Mouse (Mus musculus) neural tube, embryonic 12.5 days (tissue): ENCODE measurements around the gene Iars2. TPM values are rescaled to one million over a fixed set of nuclear protein-coding genes. Genes with fewer than 3 reads are reported as not detected.

Experiments used
- ATAC-seq: fragments of 200-750 bp; cut with Nextera tagmentation; 2 replicates; pipeline ENCODE4 v1.8.0; 2017; ENCODE audit warnings: low read depth, mild to moderate bottlenecking, moderate TSS enrichment, moderate library complexity; ENCODE audit not compliant: low FRiP score
- H3K27ac ChIP-seq: fragments of 300-500 bp; sonication (generic); 2 replicates; pipeline ENCODE4 v1.5.1; 2016
- H3K27me3 ChIP-seq: fragments of 300-500 bp; sonication (generic); replicated peaks from 2 replicates; pipeline ENCODE4 v1.6.1; 2016; ENCODE audit warnings: mild to moderate bottlenecking
- H3K36me3 ChIP-seq: fragments of 300-500 bp; sonication (generic); 2 replicates; pipeline ENCODE4 v1.6.1; 2016; ENCODE audit warnings: mild to moderate bottlenecking
- H3K4me1 ChIP-seq: fragments of 300-500 bp; sonication (generic); 2 replicates; pipeline ENCODE4 v1.6.1; 2016
- H3K4me2 ChIP-seq: fragments of 300-500 bp; sonication (generic); replicated peaks from 2 replicates; pipeline ENCODE4 v1.6.1; 2016; ENCODE audit warnings: mild to moderate bottlenecking
- H3K4me3 ChIP-seq: fragments of 300-500 bp; sonication (generic); 2 replicates; pipeline ENCODE4 v1.5.1; 2016
- H3K9ac ChIP-seq: fragments of 300-500 bp; sonication (generic); 2 replicates; pipeline ENCODE4 v1.6.1; 2016; ENCODE audit warnings: mild to moderate bottlenecking
- H3K9me3 ChIP-seq: fragments of 300-500 bp; sonication (generic); 2 replicates; pipeline ENCODE4 v1.6.1; 2016; ENCODE audit warnings: mild to moderate bottlenecking
- WGBS: fragments of 180-500 bp; shearing (Covaris S2); methylation state at CpG from one replicate; pipeline ENCODE4 v1.1.7; 2016; 5-methylcytosine and 5-hydroxymethylcytosine counted together
- polyA plus RNA-seq: library from polyadenylated mRNA; unstranded; fragments of >200 nt; fragmentation: Nextera tagmentation; extraction: Ambion mirVana; gene quantifications from 2 replicates; pipeline ENCODE4 v1.2.1, GENCODE M21; 2016

Gene Iars2
- 20.9 and 25.5 TPM in 2 replicates for polyA plus RNA-seq

DNA sequence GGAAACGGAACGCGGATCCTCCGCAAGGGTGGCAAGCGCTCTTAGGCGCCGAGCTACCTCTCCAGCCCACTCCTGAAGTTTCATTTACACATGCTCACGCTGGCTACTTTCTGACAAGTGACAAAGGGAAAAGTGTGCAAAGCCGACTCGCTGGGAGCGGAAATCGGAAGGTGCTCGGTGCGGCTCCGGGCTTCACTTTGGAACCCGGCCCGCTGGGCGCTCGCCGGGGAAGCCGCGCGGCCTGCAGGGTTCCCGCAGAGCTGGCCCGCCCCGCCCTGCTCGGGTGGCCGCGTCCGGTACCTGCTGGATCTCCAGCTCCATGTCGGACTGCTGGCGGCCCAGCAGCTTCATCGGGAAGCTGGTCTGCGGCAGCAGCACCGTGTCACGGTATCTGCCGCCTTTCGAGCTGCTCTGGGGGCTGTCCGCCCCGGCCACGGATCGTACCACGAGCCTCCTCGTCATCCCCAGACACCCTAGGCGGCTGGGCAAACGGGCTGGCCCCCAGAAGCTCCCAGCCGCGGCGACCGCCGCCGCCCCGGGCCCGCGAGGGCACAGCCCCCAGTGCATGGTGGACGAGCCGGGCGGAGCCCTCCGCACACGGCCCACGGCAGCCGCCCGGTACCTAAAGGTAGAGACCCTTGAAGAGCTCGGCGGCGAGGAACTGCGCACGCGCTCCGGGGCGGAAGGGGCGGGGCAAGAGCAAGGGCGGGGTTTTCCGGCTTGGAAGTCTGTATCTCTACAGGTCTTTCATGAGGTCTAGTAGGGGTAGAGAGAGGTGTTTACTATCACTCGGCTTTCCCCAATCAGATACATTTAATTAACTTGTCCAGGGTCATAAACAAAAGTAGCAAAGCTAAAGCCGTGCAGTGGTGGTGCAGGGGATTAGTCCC, at the start of gene Iars2:
Iars2 (minus strand) TSS at position 676 of the 890 bp plus-strand sequence.
- ATAC-seq: peak; percentile 87
- no peaks in the 10 kb centered on the region for H3K9me3 ChIP-seq
- WGBS: under 1% methylated on average over 76 of the region's 76 CpGs

DNA sequence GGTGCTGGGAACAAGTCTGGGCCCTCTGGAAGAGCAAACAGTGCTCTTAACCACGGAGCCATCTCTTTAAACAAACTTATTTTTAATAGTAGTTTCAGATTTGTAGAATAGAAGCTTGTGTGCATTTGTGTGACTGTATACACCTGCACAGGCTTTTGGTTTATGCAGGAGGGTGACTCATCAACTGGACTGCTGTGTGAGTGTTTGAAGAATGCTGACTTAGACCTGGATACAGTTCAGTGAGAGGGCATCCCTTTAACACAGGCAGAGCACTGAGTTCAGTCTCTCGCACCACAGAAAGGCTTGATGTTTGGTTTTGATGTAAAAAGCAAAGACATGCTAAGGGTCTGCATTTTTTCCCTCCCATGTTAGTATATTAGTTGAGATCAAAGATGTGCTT, 48.2 kb upstream of the Iars2 start:
- Histone ChIP-seq H3K27ac (no peak overlapping the region), H3K4me1 (no peaks in the 10 kb centered on the region), H3K4me2 (no peak overlapping the region), H3K27me3 (no peaks in the 10 kb centered on the region), H3K4me3 (no peak overlapping the region), H3K9me3 (no peaks in the 10 kb centered on the region), H3K36me3 (peaks cover 75% of the 10 kb centered on the region), H3K9ac (no peak overlapping the region)
- no peak for ATAC-seq
- WGBS: 94% methylated on average over 2 of the region's 2 CpGs

More for the DNA sequence above, at the start of gene Iars2:
- peaks cover 20% of the 10 kb centered on the region for H3K36me3 ChIP-seq
- peak within 1 kb of the TSS; percentile 76 for H3K4me2 ChIP-seq
- peaks cover 14% of the 10 kb centered on the region for H3K4me1 ChIP-seq
- peak within 1 kb of the TSS; percentile 87 for H3K9ac ChIP-seq
- peak within 1 kb of the TSS; percentile 75 for H3K27ac ChIP-seq
- H3K27me3 ChIP-seq: no peaks in the 10 kb centered on the region
- H3K4me3 ChIP-seq: peak within 1 kb of the TSS; percentile 89

DNA sequence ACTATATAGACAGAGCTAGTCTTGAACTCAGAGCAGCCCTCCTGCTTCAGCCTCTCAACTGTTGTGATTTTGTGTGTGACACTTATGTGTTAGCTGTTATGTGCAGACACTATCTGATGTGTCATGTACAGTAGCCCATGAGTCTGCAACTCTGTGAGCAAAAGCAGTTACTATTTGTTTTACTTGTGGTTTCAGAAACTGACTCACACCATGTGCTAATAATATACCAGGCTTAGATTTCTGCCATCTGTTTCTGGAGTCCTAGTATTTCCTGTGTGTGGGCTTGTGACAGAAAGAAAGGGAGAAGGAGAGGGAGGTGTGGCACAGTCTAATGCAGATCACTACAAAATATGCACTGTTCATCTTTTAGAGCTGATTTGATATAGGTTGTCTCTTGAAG, 47.2 kb upstream of the Iars2 start:
- H3K27me3 ChIP-seq: no peaks in the 10 kb centered on the region
- no peak for ATAC-seq
- H3K9me3 ChIP-seq: no peaks in the 10 kb centered on the region

DNA sequence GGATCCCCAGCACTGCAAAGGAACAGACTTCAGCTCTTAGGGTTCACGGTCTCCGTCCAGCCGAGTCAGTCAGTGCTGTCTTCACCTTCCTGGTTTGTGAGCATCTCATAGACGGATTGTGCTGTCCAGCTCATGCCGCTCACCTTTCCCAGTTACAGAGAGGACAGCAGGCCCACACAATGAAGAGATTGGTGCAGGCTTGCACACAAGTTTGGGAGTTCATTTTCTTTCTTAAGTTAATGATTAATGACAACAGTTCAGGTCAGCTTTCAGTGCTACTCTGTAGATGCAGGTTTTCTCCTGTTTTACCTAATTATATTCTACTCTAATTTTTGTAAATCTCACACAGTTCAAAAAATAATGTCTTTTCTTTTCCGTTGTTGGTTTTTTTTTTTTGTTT, 40.8 kb upstream of the Iars2 start:
- H3K27me3 ChIP-seq: no peaks in the 10 kb centered on the region
- H3K27ac ChIP-seq: no peak overlapping the region
- no peak overlapping the region for H3K9ac ChIP-seq
- peaks cover 44% of the 10 kb centered on the region for H3K36me3 ChIP-seq
- no peak for ATAC-seq
- no peak overlapping the region for H3K4me2 ChIP-seq
- WGBS: 97% methylated on average over 6 of the region's 6 CpGs
- no peak overlapping the region for H3K4me3 ChIP-seq
- no peaks in the 10 kb centered on the region for H3K9me3 ChIP-seq
- peaks cover 6% of the 10 kb centered on the region for H3K4me1 ChIP-seq

More for the DNA sequence above, 47.2 kb upstream of the Iars2 start:
- Histone ChIP-seq H3K4me1 (no peaks in the 10 kb centered on the region), H3K4me2 (no peak overlapping the region), H3K9ac (no peak overlapping the region), H3K27ac (no peak overlapping the region), H3K4me3 (no peak overlapping the region), H3K36me3 (peaks cover 77% of the 10 kb centered on the region)

DNA sequence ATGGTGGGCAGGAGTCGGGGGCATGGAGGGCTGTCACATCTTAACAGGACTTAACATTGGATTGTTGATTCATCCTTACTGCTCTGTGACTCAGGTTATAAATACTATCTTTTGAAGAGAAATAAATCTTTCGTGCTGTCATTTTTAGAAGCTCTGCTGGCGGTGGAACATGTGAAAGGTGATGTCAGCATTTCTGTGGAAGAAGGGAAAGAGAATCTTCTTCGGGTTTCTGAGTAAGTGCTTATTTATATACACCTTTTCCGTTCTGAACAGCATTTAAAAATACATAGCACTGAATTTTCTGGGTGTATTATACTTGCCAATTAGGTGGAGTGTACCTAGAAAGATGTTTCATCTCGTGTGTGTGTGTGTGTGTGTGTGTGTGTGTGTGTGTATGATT, 38.2 kb upstream of the Iars2 start:
- Histone ChIP-seq H3K4me1 (peaks cover 17% of the 10 kb centered on the region), H3K9ac (no peak overlapping the region), H3K27me3 (no peaks in the 10 kb centered on the region), H3K36me3 (peaks cover 30% of the 10 kb centered on the region), H3K4me2 (no peak overlapping the region), H3K4me3 (no peak overlapping the region), H3K27ac (no peak overlapping the region), H3K9me3 (no peaks in the 10 kb centered on the region)
- WGBS: 84% methylated on average over 6 of the region's 6 CpGs
- ATAC-seq: no peak

DNA sequence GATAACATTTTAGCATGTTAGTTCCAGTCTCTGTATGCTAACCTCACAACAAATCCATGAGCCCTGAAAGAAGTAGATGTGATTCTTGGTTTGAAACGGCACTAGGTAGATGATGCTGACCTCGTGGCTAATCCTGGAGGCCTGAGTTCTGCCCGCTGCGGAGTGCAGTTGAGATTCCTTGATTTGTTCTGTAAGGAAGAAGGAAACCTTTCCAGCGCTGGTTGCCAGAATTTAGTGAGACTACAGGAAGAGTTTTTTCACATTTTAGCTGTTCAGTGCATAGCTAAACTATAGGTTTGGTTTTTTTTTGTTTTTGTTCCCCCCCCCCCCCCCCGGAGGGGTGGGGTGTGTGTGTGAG, 35.0 kb upstream of the Iars2 start:
- peak overlapping the region; percentile 97 for H3K4me3 ChIP-seq
- H3K4me1 ChIP-seq: peaks cover 21% of the 10 kb centered on the region
- peak overlapping the region; percentile 79 for H3K4me2 ChIP-seq
- 50% methylated on average over 6 of the region's 6 CpGs for WGBS
- H3K27ac ChIP-seq: no peak overlapping the region
- no peaks in the 10 kb centered on the region for H3K9me3 ChIP-seq
- no peaks in the 10 kb centered on the region for H3K27me3 ChIP-seq
- peaks cover 8% of the 10 kb centered on the region; the same call in 1 of the 2 replicates for H3K36me3 ChIP-seq
- 0 out of 2 replicates have a peak overlapping the region, but pooled peaks have one; percentile 90 for H3K9ac ChIP-seq
- ATAC-seq: no peak

DNA sequence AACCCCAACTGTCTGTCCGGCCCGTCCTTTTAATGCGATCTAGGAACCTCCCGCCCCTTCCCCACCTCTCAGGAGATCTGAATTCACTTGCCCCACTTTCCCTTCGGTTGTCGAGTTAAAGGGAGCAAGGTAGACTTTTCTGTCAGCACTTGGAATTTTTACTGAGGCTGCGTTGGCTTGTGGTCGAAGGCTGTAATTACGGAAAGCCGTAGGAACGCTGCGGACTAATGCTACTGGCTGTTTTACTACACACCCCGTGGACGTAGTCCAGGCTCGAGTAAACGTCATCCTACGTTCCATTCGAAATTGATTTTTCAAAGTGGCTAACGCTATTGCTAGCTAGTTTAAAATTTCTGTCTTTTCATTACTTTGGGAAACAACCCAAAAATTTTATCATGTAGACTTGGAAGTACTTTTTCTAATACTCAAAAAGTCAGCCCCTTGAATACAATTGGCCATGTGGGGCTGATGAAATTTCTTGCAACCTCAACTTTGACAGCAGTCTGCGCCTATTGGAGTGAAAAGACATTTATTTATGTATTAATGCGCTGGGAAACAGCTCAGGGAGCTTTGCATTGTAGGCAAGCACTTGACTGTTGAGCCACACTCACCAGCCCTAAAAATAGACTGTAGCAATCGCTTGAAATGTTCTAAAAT, 34.5 kb upstream of the Iars2 start:
- Histone ChIP-seq H3K27me3 (no peaks in the 10 kb centered on the region), H3K9ac (peak overlapping the region; percentile 90), H3K4me2 (peak overlapping the region; percentile 79), H3K4me3 (peak overlapping the region; percentile 97), H3K4me1 (peaks cover 21% of the 10 kb centered on the region), H3K27ac (peak overlapping the region; percentile 82), H3K36me3 (peaks cover 12% of the 10 kb centered on the region; the same call in 1 of the 2 replicates), H3K9me3 (no peaks in the 10 kb centered on the region)
- WGBS: 6% methylated on average over 22 of the region's 22 CpGs
- ATAC-seq: peak; percentile 75

DNA sequence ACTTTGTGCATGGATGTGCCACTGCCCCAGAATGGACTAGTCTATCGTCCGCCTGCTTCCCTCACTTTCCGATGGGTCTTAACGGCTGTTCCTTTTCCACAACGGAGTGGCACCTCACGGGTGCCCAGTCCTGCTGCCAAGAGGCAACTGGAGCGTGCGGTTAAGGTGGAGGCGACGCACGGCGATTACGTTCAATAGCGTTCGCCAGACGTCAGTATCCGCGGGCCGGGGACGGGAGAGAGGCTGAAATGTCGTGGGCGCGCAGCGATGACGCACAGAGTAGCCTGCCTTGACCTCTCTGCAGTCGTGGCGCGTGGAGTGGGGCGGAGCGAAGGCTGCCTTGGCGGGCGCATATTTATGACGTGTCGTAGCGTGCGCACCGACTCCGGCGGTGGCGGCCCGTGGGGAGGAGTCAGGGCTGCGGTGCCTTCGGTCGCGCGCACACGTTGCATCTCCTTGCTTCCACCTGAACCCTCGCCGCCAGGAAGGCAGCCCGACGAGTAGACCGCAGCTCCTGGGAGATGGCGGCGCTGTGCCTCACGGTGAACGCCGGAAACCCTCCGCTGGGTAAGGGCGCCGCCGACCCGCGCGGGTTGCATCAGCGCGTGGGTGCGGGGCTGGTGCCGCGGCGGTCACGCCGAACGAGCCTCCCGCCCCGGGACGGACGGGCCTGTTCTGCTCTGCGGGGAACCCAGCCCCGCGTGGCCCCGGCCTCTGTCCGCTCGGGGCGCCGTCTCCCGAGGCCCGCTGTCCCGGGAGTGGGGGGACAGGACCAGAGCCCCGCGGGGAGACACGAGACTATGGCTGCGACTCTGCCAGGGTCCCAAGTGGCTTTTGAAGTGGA, 33.7 kb upstream of the Iars2 start, which contains the start of gene Eprs:
Eprs (plus strand) TSS at position 368 of the 844 bp plus-strand sequence.
- H3K27ac ChIP-seq: peak within 1 kb of the TSS; percentile 82
- H3K4me1 ChIP-seq: peaks cover 21% of the 10 kb centered on the region
- no peaks in the 10 kb centered on the region for H3K9me3 ChIP-seq
- H3K27me3 ChIP-seq: no peaks in the 10 kb centered on the region
- peak within 1 kb of the TSS; percentile 90 for H3K9ac ChIP-seq
- ATAC-seq: peak; percentile 95
- peak within 1 kb of the TSS; percentile 97 for H3K4me3 ChIP-seq
- H3K4me2 ChIP-seq: peak within 1 kb of the TSS; percentile 79
- WGBS: under 1% methylated on average over 92 of the region's 92 CpGs
- peaks cover 13% of the 10 kb centered on the region for H3K36me3 ChIP-seq

DNA sequence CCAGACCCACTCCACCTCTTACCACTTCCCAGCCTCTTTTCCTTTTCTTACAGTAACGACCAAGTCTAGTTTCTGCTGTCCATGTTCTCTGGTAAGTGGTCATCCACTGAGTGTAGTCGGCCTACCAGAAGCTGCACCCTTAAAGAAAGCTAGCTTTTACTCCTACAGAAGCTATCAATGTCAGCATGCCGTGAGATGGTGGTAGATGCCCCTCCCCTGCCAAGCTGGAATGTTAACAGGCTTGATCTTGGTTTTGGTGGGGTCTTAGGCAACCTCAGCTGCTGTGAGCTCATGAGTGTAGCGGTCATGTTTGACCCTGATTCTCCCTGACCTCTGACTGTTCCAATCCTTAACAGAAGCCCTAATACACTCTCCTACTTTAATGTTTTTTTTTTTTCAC, 29.0 kb upstream of the Iars2 start:
- H3K4me3 ChIP-seq: no peak overlapping the region
- 89% methylated on average over 4 of the region's 4 CpGs for WGBS
- peaks cover 31% of the 10 kb centered on the region for H3K36me3 ChIP-seq
- H3K27ac ChIP-seq: no peak overlapping the region
- H3K4me1 ChIP-seq: peaks cover 4% of the 10 kb centered on the region; the same call in 1 of the 2 replicates
- no peaks in the 10 kb centered on the region for H3K27me3 ChIP-seq
- H3K4me2 ChIP-seq: no peak overlapping the region
- ATAC-seq: no peak
- no peak overlapping the region for H3K9ac ChIP-seq
- H3K9me3 ChIP-seq: no peaks in the 10 kb centered on the region

DNA sequence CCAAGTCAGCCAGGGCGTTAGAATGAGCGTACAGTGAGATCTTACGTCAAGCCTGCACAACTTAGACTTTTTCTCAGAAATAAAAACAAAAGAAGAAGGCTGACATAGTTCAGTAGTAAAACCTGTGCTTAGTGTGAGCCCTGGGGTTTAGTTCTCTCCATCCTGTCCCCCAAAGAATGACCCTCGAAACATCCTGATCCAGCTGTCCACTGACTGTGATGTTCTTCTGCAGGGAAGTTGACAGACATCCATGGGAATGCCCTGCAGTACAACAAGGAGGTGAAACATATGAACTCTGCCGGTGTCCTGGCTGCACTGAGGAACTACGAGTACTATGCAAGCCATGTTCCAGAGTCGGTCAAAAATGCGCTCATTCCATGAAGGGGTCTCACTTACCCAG, 27.1 kb upstream of the Iars2 start:
- no peak for ATAC-seq
- Histone ChIP-seq H3K4me1 (no peaks in the 10 kb centered on the region), H3K9ac (no peak overlapping the region), H3K36me3 (peaks cover 44% of the 10 kb centered on the region), H3K27me3 (no peaks in the 10 kb centered on the region), H3K4me2 (no peak overlapping the region), H3K9me3 (no peaks in the 10 kb centered on the region), H3K4me3 (no peak overlapping the region), H3K27ac (no peak overlapping the region)
- WGBS: 94% methylated on average over 8 of the region's 8 CpGs

DNA sequence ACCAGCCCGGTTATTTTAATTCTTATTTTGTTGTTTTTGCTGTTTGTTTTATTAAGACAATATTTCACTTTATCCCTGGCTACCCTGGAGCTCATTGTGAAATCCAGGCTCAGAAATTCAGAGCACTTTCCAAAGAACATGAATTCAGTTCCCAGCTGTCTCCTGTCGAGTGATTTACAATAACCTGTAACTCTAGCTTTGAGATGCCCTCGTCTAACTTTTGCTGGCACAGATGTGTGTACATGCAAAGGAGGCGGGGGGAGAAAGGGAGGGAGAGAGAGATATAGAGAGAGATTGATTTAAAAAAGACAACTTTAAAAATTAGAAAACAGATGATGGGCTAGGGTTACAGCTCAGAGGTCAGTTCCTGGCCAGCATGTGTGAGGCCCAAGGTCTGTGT, 25.5 kb upstream of the Iars2 start:
- Histone ChIP-seq H3K9me3 (no peaks in the 10 kb centered on the region), H3K27me3 (no peaks in the 10 kb centered on the region), H3K4me3 (no peak overlapping the region), H3K9ac (no peak overlapping the region), H3K27ac (no peak overlapping the region), H3K4me1 (no peaks in the 10 kb centered on the region), H3K4me2 (no peak overlapping the region), H3K36me3 (peaks cover 57% of the 10 kb centered on the region)
- 86% methylated on average over 4 of the region's 4 CpGs for WGBS
- ATAC-seq: no peak

DNA sequence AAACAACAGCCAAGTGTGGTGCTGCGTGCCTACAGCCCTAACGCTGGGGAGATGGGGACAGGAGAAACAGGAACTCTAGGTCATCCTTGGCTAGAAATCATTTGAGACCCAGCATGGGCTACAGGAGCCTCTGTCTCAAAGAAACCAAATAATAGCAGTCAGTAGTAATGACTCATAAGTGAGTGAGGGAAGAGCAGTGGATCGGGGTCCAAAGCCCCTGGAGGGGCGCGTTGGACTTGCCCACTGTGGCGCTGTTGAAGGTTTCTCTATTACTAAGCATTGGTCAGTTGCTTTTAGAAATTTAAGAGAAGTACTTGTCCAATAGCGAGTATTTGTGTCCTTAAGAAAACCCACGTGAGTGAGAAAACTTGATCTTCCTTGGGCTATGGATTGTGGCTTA, 24.2 kb upstream of the Iars2 start:
- ATAC-seq: no peak
- Histone ChIP-seq H3K4me3 (no peak overlapping the region), H3K36me3 (peaks cover 65% of the 10 kb centered on the region), H3K27ac (no peak overlapping the region), H3K4me2 (no peak overlapping the region), H3K9ac (no peak overlapping the region), H3K27me3 (no peaks in the 10 kb centered on the region), H3K9me3 (no peaks in the 10 kb centered on the region), H3K4me1 (no peaks in the 10 kb centered on the region)
- WGBS: 95% methylated on average over 8 of the region's 8 CpGs
